Mouse (Mus musculus): ENCODE data around the gene Magoh.

Magoh gene

DNA sequence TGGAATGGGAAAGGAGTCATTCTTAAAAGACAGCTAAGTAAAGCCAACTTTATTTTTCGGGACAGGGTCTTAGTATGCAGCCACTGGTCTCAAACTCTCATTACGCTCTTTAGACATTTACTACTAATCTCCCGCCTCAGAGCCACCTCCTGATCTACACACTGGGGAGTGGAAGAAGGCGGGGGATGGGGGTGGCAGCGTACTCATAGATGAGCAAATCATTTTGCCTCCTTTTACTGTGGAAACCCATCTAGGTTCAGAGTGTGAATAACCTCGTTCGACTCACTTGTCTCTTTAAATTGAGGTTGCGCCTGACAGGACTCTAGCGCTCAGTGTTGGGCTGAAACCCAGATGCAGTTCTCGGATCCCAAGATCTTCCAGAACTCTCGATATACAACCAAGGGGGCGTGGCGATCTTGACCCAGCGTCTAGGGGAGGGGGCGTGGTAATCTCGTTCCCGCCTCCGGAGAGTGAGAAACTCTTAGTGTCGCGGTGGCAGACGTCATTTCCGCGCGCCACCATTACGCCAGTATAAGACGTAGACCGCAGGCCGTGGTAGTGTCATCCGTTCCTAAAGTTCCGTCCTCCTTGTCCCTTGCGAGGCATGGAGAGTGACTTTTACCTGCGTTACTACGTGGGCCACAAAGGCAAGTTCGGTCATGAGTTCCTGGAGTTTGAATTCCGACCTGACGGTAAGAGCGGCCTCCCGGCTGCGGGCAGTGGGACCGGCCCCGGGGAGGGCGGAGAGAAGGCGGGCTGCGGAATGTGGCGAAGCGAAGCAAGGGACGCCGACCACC, at the start of gene Magoh:
Gene Magoh, plus strand, starts transcription at position 502 of the 797 bp plus-strand sequence.
- DNase-seq (ENCODE audit: extremely low spot score, low spot score) = peak; percentile 95

DNA sequence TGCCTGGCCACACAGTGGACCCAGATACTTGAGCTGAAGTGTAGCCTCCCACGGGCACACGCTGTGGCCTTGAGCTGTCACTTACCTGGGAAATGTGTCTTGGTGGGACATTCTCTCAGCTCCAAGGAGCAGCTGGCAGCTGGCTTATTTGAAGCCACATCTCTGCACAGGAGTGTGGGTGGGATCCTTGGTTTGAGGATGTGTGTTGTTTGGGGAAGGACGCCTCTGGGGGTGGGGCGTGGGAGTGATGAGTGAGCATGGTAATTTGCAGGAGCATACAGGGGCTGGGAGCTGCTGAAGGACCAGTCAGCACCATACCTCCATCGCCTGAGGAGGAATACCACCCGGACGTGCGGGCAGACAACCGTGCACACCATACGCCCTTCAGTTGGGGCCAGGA, 49.4 kb upstream of the Magoh start:
- DNase-seq (ENCODE audit: extremely low spot score, low spot score) = no peak

DNA sequence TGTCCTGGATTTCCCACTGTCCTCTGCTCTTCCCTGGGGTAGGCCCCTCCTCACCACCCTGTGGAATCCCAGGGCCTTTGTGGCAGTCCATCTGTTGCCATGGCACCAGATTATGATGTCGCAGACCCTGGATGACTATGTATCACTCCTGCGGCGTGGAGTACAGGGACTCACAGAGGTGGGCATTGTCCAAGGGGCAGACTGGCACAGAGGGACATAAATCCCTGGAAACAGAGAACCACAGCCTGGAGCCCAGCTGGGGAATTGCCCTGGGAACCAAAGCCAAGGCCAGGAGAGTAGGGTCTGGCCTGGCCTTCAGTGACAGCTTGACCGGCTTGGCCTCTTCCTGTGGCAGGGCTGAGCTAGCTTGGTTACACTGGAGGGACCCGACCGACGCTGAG, 48.7 kb upstream of the Magoh start:
- DNase-seq (ENCODE audit: extremely low spot score, low spot score) = peak; percentile 52

DNA sequence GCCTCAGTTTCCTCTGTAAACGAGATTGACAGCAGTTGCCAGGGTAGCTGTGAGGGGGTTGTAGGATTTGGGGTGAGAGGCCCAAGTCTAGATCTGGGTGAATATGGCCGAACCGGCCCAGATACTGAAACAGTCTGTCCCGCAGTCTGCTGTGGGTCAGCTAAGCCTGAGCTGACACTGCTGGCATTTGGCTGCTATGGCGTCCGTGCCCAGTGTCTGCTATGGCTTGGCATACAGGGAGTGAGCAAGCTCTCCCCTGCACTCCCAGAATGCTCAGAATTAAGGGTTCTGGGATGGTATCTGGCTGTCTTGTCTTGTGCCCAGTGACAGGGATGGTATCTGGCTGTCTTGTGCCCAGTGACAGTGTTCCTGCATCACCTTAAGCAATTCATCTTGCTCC, 47.9 kb upstream of the Magoh start:
- DNase-seq (ENCODE audit: extremely low spot score, low spot score) = no peak

DNA sequence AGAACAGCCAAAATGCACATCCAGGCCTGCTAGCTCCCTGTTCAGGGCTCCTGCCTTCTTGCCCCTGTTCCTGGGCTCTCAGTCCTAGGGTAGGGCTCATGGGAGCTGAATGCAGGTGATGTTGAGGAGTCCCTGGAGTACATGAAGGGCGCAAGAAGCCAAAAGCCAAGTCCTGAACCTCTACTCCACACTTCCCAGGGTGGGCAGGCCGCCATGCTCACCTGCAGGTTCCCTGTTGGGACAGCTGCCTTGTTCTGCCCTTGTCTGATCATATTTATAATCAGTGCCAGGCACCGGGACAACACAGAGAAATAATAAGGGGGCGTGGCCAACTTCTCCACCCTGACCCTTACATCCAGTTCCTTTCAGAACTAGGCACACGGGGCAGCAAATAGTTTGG, 46.0 kb upstream of the Magoh start:
- no peak for DNase-seq (ENCODE audit: extremely low spot score, low spot score)

DNA sequence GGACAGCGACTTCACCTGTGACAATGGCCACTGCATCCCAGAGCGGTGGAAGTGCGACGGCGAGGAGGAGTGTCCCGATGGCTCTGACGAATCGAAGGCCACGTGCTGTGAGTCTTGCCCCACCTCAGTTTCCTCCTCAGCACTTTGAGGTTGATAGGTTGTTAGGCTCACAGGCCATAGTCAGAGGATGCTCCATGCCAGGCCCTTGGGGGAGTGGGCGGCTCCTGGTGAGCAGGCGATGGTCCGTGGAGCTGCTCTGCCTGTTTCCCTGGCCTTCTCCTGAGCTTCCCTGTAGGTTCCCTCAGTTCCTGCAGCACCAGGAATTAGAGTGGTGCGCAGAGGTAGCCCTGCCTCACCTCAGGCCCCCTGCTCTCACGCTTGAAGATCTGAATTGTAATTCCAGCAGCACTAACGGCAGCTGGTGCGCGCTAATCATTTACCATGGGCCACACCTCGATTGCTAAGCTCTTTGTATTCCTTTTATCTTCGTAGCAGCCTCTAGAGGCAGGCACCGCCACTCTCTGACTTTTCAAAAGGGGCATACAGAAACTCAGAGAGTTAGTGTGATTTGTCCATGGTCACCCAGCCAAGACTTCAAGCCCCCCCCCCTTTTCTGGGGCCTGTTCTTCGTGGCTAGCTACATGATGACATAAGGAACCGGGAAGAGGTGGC, 44.8 kb upstream of the Magoh start:
- no peak for DNase-seq (ENCODE audit: extremely low spot score, low spot score)

DNA sequence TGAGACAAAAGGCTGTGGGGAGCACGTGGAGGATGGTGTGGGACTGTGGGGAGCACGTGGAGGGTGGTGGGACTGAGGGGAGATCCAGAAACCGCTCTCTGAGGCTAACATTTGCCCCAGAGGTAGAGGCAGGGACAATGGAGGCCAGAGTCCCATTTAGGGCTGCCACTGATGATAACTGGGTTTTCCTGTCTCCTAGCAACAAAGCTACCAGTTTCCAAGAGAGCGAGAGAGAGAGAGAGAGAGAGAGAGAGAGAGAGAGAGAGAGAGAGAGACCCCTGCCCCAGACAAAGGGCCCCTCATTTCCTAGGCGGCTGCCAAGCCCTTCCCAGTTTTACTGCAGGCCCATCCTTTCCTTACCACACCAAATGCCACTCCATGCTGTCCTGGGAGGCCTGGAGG, 44.0 kb upstream of the Magoh start:
- DNase-seq (ENCODE audit: extremely low spot score, low spot score) = no peak

DNA sequence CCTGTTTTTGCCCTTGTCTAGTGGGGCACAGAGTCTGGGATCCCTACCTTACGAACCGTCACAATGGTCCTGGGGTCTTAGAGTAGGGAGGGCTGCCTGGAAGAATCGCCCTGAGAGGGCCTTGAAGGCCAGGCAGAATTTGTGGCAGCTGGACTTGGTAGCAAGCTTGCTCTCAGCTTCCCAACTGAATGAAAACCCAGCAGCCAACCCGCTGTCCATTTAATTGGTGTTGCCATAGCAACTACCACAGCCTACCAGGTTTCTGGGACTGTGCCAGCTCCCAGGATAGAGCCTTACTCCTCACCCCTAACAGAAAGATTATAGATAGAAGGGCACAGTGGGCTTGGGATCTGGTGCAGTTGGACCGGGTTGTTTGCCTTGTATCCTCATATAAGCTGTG, 42.8 kb upstream of the Magoh start:
- DNase-seq (ENCODE audit: extremely low spot score, low spot score) = no peak

DNA sequence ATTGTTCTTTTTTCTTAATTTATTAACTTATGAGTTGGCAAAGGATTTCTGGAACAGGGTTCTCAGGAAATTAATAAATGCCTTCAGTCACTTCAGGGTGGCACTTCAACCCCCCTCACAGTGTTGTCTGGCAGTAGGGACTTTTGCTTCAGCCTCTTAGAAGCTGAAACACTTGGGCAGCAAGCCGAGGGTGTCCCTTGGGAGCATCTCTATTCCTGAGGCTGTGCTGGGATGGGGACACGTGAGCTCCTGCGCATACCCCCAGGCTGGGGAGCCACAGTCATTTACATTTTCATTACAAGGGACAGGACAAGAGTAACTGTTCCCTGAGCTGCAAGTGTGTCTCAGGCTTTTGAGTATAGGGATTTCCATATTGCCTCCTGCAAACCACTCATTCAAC, 41.6 kb upstream of the Magoh start:
- no peak for DNase-seq (ENCODE audit: extremely low spot score, low spot score)

DNA sequence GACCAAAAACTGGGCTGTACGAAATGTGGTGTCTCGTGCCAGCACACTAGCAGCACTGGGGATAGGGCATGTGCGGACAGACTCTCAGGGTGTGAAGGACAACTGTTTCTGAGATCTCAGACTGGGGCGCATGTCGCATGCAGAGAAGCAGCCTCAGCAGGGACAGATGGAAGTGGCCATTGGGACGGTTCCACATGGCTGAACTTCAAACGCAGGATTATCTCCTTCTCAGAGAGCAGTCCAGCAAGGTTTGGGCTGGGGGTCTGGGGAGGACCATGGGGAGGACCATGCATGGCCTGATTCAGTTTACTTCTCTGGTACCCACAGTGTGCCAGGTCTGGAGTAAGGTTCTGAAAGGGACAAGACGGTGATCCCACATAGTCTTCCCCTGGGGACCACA, 35.9 kb upstream of the Magoh start:
- DNase-seq (ENCODE audit: extremely low spot score, low spot score) = no peak

DNA sequence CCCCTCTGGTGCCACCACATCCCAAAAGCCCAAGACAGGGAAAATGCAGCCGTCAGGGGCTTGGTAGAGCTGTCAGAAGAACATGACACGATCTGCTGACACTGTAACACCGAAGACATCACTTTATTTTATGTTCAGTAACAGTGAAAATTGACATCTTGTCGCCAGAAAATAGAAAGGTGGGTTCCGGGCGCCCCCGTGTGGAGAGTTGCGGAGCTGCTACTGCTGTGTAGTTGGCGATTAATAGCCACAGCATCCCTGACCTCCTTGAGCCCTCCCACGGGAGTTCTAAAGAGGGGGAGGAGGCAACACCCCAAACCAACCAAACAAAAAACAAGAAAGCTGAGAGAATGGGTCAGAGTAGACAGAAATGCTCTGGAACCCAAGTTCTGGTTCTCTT, 34.6 kb upstream of the Magoh start:
- peak; percentile 90 for DNase-seq (ENCODE audit: extremely low spot score, low spot score)

DNA sequence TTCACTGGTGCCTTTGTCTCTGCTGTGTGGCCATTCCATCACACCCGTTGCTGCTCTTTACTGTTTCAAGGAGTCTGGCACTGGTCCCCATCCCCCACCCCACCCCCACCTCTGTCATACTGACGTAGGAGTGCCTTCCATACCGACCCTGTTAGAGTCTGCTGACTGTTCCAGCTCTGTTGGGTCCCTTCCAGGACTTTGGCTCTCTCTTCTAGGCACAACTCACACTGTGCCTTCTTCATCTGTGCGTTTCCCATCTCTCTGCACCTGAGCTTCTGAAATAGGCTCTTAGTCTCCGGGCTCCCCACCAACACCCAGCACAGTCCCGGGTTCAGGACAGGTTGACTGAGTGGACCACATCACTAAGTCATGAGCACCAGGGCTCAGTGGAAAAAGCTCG, 32.8 kb upstream of the Magoh start:
- DNase-seq (ENCODE audit: extremely low spot score, low spot score) = no peak

DNA sequence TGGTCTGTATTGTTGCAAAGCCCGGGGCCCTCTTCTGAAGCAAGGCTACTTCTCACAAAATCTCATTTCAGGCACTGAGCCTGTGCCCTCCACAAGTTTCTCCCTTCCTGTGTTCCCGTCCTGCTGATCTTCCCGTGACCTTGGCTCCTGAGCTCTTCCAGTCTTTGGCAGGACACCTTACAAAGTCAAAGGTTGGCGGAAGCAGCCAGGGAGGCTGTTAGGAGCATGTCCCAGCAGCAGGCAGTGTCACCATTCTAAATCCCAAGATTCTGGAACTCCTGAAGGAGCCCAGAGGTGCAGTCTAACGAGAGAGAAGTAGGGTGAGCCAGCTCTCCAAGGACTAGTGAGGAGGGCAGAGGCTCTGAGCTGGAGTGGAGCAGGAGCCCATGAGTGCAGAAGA, 31.0 kb upstream of the Magoh start:
- no peak for DNase-seq (ENCODE audit: extremely low spot score, low spot score)

DNA sequence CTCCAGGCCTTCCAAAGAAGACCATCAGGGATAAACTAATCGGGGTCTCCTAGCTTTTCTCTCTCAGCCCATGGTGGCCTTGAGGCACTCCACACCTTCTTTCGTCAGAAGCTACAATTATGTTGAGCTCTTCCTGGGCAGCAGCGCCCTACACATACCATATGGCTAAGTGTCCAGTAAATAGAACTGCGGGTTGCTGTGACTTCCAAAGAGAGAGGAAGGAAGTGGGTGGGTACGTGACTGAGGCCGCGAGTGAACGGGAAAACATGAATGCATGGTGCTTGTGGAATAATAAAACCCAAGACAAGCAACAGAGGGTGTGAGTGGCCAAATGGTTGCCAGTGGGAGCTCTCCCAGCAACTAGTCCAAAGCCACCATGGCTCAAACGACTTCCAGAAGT, 29.9 kb upstream of the Magoh start:
- DNase-seq (ENCODE audit: extremely low spot score, low spot score) = no peak

DNA sequence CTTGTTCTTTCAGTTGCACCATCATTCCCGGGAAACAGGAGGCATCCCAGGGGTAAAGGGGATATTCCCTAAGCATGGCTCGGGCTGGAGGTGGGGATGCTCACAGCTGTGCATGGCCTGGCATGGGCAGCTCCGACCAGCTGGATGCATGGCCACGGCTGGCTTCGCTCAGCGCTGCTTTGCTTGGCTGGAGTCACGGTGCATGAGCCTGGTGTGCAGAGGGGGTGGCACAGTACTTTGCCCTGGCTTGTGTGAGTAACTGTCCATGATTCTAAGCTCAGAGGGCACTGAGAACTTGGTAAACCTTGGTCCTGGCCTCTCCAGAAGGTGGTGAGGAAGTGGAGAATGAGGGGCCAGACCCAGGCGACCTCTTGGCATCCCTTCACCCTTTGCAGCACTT, 29.5 kb upstream of the Magoh start:
- no peak for DNase-seq (ENCODE audit: extremely low spot score, low spot score)

DNA sequence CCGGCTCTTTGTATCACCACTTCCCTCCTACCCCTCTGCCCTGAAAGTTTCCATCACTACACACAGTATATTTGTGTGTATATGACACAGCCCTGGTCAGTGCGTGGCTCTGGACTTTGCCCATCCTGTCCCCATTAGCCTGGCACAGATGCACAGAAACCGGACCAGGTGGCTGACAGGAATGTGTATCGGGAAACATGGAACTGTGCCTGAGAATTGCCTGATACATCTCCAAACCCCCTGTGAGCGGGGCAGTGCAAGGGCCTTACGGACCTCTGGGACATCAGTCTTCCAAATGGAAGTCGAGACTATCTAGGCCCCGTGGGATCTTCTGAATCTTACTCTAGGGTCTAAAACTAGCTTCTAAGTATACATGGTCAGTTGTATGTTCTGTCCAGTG, 26.2 kb upstream of the Magoh start:
- no peak for DNase-seq (ENCODE audit: extremely low spot score, low spot score)

DNA sequence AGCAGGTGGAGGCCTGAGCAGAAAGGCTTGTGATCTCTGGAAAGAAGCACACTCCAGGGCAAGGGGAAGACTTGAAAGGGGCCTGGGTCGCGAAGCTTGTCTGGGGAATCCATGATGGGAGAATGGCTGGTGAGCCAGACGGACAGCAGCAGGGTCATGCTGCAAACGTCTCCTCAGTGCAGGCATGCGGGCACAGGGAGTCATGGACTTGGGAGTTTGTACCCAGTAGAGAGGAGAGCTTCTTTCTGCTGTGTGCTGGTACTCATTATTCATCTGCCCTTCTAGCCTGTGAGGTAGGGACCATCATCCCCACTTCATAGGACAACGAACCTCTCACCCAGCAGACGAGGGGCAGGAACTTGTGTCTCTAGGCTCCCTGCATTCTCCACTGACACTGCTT, 25.7 kb upstream of the Magoh start:
- DNase-seq (ENCODE audit: extremely low spot score, low spot score) = no peak

DNA sequence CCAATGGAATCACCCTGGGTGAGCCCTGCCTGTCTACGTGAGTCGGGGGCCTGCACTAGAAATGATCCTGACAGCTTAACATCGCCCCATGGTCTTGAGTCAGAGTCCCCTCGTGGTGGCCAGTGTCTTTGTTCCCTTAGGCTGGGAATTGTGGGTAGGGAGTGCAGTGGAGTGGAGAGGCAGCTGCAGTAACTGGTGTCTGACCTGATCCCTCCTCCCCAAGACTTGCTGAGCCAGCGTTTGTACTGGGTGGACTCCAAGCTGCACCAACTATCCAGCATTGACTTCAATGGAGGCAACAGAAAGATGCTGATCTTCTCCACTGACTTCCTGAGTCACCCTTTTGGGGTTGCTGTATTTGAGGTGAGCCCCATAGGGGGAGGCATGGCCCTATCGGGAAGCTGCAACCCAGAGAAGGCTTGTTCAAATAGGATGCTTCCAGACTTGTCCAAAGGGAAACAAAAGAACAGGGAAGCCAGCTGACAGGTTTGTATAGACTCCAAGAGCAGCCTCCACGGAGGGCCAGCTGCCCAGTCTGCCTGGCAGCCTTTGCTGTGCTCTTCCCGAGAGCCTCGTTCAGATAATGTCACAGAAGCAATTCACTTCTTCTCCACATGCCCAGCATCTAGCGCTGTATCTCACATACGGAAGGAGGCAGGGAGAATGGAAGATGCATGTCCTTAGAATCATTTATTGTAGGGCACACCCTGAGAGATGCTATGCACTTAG, 22.4 kb upstream of the Magoh start:
- no peak for DNase-seq (ENCODE audit: extremely low spot score, low spot score)

DNA sequence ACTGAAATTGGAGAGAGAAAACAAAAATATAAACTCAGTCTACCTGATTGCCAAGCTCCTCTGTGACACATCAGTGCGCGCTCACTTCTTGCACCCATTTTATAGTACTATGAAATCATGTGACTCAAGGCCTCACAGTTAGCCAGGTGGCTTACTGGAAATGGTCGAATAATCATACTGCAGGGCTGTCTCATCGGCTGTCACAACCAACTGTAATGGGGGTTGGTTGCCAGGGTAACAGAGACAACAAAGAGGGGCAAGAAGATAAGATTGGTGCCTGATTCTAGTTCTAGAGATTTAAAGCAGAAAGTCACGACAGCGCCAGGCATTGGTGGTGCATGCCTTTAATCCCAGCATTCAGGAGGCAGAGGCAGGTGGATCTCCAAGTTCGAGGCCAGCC, 20.6 kb upstream of the Magoh start:
- no peak for DNase-seq (ENCODE audit: extremely low spot score, low spot score)

DNA sequence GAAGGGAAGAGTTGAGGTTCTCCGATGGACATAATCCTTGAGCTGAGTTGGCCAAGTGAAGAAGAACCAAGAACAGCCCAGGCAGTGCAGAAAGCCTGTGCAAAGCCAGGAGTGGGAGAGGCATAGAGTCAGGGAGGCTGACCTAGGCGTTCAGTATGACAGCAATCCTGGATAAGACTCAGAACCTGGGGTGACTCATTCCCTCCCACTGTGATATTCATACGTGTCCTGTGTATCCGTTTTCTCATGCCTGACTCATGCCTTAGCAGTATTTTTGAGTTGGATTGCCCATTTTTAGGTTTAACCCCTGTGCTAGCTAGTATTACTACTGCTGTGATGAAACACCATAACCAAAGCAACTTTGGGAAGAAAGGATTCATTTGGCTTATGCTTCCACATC, 14.7 kb upstream of the Magoh start:
- no peak for DNase-seq (ENCODE audit: extremely low spot score, low spot score)

DNA sequence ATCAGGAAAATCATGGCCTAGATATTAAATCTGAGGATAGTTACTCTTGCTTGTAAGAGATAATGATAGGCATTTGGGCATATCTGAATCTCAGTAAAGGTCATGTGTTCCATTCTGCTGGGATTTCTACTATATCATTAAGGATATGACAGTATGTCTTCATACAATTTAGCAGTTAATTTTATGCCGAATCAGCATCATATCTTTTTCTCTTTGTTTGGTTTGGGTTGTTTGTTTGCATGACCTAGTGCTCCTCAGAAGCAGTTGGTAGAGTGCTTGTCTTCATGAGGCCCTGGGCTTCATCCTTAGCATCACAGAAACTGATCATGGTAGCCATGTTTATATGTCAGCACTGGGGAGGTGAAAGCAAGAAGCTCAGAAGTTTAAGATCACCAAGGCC, 2.1 kb downstream of the Magoh start:
- DNase-seq (ENCODE audit: extremely low spot score, low spot score) = no peak

DNA sequence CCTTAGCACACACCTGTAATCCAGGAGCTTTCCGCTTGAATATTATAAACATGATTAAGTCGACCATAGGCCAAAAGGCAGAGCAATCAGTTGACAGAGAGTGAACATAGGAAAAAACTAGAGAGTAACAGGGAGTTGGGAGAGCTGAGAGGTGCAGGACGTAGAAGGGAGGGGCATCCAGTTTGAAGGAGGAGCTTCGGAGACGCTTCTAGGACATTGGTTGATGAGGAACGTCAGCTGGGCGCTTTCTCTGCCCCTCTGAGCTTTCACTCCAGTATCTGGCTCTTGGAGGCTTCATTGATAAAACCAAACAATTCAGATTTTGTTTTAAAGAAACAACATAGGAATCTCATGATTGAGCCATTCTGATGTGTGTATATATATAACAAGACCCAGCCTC, 6.8 kb downstream of the Magoh start:
- no peak for DNase-seq (ENCODE audit: extremely low spot score, low spot score)

DNA sequence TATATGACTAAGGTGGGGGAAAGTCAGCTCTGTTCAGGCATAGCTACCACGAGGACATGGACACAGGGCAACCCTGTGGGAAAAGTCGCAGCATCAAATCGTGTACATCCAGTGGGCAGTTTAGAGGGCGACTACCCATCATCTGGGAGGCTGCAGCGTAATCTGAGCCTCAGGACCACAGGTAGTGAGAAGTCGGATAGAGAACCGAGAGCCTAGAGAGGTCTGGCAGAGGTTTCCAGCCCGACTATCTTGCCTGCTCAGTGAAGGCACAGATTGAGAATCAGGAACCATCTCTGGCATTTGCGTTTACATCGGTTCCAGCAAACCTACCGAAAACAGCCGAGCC, 9.8 kb downstream of the Magoh start:
- no peak for DNase-seq (ENCODE audit: extremely low spot score, low spot score)
